In genomic region chr4:98500182-98500581, GRCm38 (mm10) we compare ENCODE assay signal across 9 mouse cellular contexts.
DNase-seq lines count a peak whose midpoint lies in the region; ATAC-seq lines count a peak whose summit lies in the region.
"Had no signal": no experiment of that assay in that cellular context is flagged by ENCODE, and none has a peak within 500 bp of the region (broad histone marks: within the 10 kb centered on the region; RNA-seq: fewer than 3 reads in every experiment).

No protein-coding gene starts in this region.

- H3K9me3 ChIP-seq in forebrain, embryonic 12.5 days, result no peaks in the 10 kb centered on the region
- H3K9me3 ChIP-seq: embryonic facial prominence, embryonic 13.5 days had no signal

- H3K9ac ChIP-seq in forebrain, embryonic 12.5 days, result no peak overlapping the region
- H3K9ac ChIP-seq: embryonic facial prominence, embryonic 13.5 days had no signal

- no peak overlapping the region for H3K4me3 ChIP-seq in forebrain, embryonic 12.5 days (replicated peaks)
- H3K4me3 ChIP-seq: embryonic facial prominence, embryonic 13.5 days had no signal

- intact Hi-C loops in left cerebral cortex, postnatal 14 days (cut with DNase I), result no loop called here

- H3K4me1 ChIP-seq in forebrain, embryonic 12.5 days, result no peaks in the 10 kb centered on the region
- H3K4me1 ChIP-seq: embryonic facial prominence, embryonic 13.5 days had no signal

- H3K36me3 ChIP-seq in forebrain, embryonic 12.5 days (replicated peaks), result no peaks in the 10 kb centered on the region

- no peak overlapping the region for H3K4me2 ChIP-seq in forebrain, embryonic 12.5 days
- H3K4me2 ChIP-seq: embryonic facial prominence, embryonic 13.5 days had no signal

- DNase-seq in kidney, postnatal 14 days, result peak; percentile 20
- no peak for DNase-seq in kidney, adult 11 months
- DNase-seq in R1 (ENCODE audit: low read depth, low spot score), result peak; percentile 56
- DNase-seq in lung, postnatal 25 days (ENCODE audit: low spot score), result peak; percentile 16
- DNase-seq in left cerebral cortex, postnatal 14 days (ENCODE audit: low spot score in 2 of 2), result no peak
- DNase-seq: gastrocnemius, postnatal 36 days had no signal

- peak; percentile 64 for ATAC-seq in CD4-positive, CD25-positive, alpha-beta regulatory T cell, adult 4 months
- ATAC-seq in forebrain, embryonic 12.5 days (ENCODE audit: low FRiP score), result no peak

- no peaks in the 10 kb centered on the region for H3K27me3 ChIP-seq in forebrain, embryonic 12.5 days
- H3K27me3 ChIP-seq: embryonic facial prominence, embryonic 13.5 days had no signal

- 76% methylated on average over 5 of the region's 5 CpGs for WGBS in forebrain, embryonic 12.5 days

- H3K27ac ChIP-seq in forebrain, embryonic 12.5 days, result no peak overlapping the region
- H3K27ac ChIP-seq: embryonic facial prominence, embryonic 13.5 days had no signal

Comparison
In these comparisons a context has a peak if more than half of its experiments do, and no peak if none do; other contexts are left out.
1. DNase-seq: peak in kidney, postnatal 14 days (single experiment), R1 (single experiment) and lung, postnatal 25 days (single experiment); none in kidney, adult 11 months (single experiment) and left cerebral cortex, postnatal 14 days (0 of 2).